Mouse (Mus musculus) layer of hippocampus, postnatal 10 days (tissue): Measurements from ENCODE around the gene Plcb2. TPM values are rescaled to one million over a fixed set of nuclear protein-coding genes. Genes with fewer than 3 reads are reported as not detected.

ENCODE experiments used
- DNase-seq, 2 experiments: peaks; one replicate each; pipeline ENCODE4 v3.0.0; 2021; ENCODE audit warnings: low spot score in 2 of 2
- total RNA-seq, 2 experiments: library from RNA; stranded (reverse); gene quantifications; 2 replicates each; pipeline ENCODE4 v1.2.3; 2021

Gene Plcb2
- total RNA-seq, 2 experiments from 2014 or later, result 2.1 to 2.9 TPM

DNA sequence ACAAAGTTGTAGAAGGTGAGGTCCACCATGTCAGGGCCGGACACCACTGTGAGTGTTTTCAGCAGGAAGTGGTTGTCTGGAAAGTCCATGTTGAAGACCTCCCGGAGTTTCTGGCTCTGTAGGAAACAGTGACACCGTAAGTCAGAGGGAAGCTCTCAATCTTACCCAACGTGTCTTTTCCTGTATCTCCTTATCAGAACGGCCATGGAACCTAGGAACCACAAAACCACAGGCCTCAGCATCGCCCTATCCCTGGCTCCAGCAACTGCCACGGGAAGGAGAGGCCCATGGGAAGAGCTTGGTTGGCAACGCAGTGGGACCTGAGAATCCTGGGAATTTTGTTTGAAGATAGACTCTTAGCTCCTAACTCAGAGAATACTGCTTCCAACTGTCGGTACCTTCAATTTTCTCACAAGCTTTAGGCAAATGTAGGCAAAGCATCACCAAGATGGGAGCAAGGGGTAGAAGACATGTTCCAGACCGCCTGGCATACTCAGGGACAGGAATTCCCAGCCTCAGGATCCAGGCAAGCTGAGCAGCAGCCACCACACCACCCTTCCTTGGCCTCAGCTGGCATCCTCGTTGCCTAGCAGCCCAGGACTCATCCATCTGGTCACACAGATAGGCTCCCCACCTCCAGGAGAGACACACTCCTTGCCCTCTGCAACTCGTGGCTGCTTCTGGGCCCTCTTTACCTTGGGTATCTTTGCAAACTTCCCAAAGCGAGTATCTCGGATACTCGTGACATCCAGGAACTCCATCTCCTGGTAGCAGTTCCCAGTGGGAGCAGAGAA lies 4.3 kb downstream of the Plcb2 start:
- no peak for DNase-seq

GRCm38 (mm10) chr2:118716677-118717076 lies 11.6 kb downstream of the Plcb2 start:
- DNase-seq, result no peak

GRCm38 (mm10) chr2:118714230-118714629 lies 14.0 kb downstream of the Plcb2 start:
- peak in 1 of 2 experiments; percentile 51 for DNase-seq

- no peak for DNase-seq
Observed at GRCm38 (mm10) chr2:118713631-118714030, 14.6 kb downstream of the Plcb2 start.

GRCm38 (mm10) chr2:118711038-118711494 lies 17.2 kb downstream of the Plcb2 start:
- peak; percentile 47 to 65 for DNase-seq

DNA sequence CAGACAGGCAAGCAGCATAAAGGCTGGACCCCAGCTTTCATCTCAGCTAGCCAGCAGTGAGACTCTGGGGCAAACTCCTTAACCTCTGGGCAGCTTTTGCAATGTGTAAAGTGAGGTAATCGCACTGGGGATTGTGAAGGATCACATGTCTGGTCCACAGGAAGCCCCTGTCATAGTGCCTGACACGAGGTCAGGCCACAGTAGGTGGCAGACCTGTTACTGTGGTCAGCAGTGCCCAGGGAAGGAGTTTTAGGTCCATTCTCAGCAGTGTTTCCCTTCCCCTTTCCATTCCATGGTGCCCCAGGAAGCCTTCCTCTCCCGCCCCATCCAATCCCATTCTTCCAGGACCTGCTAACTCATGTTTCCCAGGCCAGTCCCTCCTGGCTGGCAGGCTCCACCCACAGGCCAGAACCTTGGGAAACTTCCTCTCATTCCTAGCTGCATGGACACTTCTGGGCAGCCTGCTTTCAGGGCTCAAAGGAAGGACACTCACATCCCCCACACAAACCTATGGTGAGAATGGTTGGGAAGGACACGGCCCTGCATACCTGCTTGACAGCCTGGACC lies 18.5 kb downstream of the Plcb2 start:
- DNase-seq, result no peak

- no peak for DNase-seq
Observed at GRCm38 (mm10) chr2:118708472-118708871, 19.8 kb downstream of the Plcb2 start.

DNA sequence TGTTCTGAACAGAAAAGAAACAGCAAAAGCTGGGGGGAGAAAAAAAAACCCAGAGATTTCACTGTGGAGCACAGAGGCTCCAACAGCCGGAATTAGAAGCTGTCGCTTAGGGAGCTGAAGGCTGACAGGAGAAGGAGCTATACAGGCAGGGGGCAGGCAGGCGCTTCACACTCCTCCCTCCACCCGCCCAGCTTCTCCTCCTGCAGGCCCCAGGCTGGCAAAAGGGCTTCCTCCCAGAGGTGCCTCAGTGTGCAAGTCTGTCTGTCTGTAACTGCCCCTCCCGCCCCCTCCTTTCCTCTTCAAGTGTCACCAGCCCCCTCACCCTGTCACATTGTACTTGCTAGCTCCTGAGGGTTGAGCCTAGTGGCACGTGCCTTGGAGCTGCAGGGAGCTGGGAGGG lies 21.8 kb downstream of the Plcb2 start:
- DNase-seq, result no peak

- DNase-seq, result peak in 1 of 2 experiments; percentile 47
Observed at GRCm38 (mm10) chr2:118703913-118704730, 24.1 kb downstream of the Plcb2 start, which contains the start of gene Ankrd63. Gene Ankrd63 (minus strand): TSS chr2:118703963.

DNA sequence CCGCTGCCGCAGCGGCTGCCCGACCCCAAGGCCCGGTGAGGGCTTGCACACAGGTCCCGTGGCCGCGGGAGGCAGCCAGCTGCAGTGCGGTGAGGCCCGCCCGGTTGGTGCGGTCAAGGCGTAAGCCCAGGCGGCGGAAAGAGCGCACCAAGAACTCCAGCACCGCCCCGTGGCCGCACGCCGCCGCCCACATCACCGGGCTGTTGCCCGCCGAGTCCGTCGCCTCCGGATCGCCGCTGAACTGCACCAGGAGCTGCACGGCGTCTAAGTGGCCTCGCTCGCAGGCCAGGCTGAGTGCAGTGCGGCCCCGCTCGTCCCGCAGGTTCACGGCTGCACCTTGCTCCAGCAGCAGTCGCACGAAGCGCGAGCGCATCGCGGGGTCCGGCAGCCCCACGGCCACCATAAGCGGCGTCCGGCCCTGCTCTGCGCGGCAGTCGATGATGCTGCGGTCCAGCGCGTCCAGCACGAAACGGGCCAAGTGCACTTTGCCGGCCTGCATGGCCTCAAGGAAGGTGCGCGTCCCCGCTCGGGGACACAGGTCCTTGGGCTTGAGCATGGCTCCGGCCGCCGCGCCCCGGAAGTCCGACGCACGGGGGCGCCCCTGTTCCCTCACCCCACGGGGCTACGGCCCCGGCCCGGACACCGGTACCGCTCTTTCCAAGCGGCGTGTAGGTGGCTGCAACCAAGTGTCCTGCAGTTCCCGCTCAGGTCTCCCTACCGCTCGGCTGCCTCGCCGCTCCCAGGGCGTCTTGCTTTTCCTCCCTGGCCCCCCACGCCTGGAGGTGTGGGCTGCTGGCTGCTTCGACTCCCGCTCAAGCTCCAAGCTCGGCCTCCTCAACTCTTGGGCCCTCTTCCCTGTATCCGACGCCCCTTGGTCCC lies 25.1 kb downstream of the Plcb2 start:
- DNase-seq, result peak in 1 of 2 experiments; percentile 47

- no peak for DNase-seq
Observed at GRCm38 (mm10) chr2:118701971-118702882, 26.0 kb downstream of the Plcb2 start.

DNA sequence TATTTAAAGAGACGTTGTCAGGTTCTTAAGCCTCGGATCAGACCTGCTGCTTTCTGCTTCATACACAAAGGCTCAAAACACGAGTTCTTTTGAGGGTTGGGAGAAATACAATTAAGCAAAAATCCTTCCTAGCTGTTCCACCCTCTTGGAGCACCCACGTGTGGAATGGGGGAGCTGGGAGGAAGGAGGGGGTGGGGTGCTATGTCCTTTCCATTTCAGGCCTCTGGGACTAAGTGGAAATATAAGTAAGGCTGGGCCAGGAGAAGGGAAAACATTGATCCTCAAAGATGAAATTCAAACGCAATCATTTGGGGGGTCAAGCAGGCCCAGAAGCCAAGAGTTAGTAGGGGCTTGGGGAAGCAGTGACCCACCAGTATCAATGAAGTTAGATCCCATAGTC lies 27.1 kb downstream of the Plcb2 start:
- no peak for DNase-seq

- peak; percentile 87 for DNase-seq
Observed at GRCm38 (mm10) chr2:118700179-118701062, 27.8 kb downstream of the Plcb2 start.

GRCm38 (mm10) chr2:118697955-118698354 lies 30.3 kb downstream of the Plcb2 start:
- no peak for DNase-seq

GRCm38 (mm10) chr2:118697311-118697877 lies 30.8 kb downstream of the Plcb2 start:
- DNase-seq, result no peak

- DNase-seq, result no peak
Observed at GRCm38 (mm10) chr2:118696451-118697308, 31.6 kb downstream of the Plcb2 start.

DNA sequence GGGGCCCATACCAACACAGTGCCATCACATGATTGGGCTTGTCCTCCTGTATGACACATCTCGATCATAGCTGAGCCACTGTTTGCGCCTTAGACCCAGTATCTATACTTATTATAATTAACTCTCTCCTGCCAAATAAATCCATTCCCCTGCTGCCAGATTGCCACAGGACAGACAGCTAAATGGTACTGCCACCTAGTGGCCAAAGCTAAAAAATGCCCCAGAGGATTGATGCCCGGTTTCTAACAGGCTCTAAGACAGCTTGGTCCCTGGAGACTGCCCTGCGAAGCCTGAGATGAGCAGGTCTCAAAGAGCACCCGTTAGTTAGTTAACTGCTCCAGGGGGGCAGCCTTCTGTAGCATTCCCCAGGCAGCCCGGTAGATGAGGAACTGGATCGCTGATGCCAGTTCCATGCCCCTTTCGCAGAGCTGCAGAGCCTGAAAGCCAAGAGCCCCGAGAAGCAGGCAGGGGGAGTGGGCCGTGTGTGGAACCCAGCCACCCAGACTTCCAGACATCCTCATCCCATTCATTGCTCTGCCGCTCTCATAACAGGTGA lies 32.5 kb downstream of the Plcb2 start:
- DNase-seq, result peak; percentile 59 to 70
